Mouse (Mus musculus) lung, postnatal 0 days (tissue): Measurements from ENCODE around the gene 1110017D15Rik. TPM values are rescaled to one million over a fixed set of nuclear protein-coding genes. Genes with fewer than 3 reads are reported as not detected.

Source experiments
- ATAC-seq: fragments of 200-750 bp; cut with Nextera tagmentation; 2 replicates; pipeline ENCODE4 v1.8.0; 2017; ENCODE audit warnings: moderate library complexity
- DNase-seq: peaks from one replicate; pipeline ENCODE4 v3.0.0-alpha.2; 2016; ENCODE audit warnings: low spot score
- H3K27ac ChIP-seq: fragments of 300-500 bp; sonication (generic); 2 replicates; pipeline ENCODE4 v1.5.1; 2014; ENCODE audit warnings: antibody characterized with exemption, mild to moderate bottlenecking, low read length, mixed read lengths
- H3K27me3 ChIP-seq: fragments of 300-500 bp; sonication (generic); replicated peaks from 2 replicates; pipeline ENCODE4 v1.6.1; 2014; ENCODE audit warnings: low read length, mixed read lengths; ENCODE audit not compliant: insufficient read depth
- H3K36me3 ChIP-seq: fragments of 300-500 bp; sonication (generic); 2 replicates; pipeline ENCODE4 v1.6.1; 2014; ENCODE audit warnings: low read length, mixed read lengths; ENCODE audit not compliant: insufficient read depth
- H3K4me1 ChIP-seq: fragments of 300-500 bp; sonication (generic); 2 replicates; pipeline ENCODE4 v1.6.1; 2014; ENCODE audit warnings: antibody characterized with exemption, low read depth, low read length, mixed read lengths; ENCODE audit not compliant: insufficient read depth
- H3K4me2 ChIP-seq: fragments of 300-500 bp; sonication (generic); replicated peaks from 2 replicates; pipeline ENCODE4 v1.6.1; 2014; ENCODE audit warnings: low read depth, mild to moderate bottlenecking, low read length, moderate library complexity, mixed read lengths
- H3K4me3 ChIP-seq: fragments of 300-500 bp; sonication (generic); 2 replicates; pipeline ENCODE4 v1.5.1; 2014; ENCODE audit warnings: low read depth, low read length
- H3K9ac ChIP-seq: fragments of 300-500 bp; sonication (generic); replicated peaks from 2 replicates; pipeline ENCODE4 v1.6.1; 2014; ENCODE audit warnings: low read depth, mild to moderate bottlenecking
- H3K9me3 ChIP-seq: fragments of 300-500 bp; sonication (generic); 2 replicates; pipeline ENCODE4 v1.6.1; 2016; ENCODE audit warnings: low read length, mixed read lengths
- CTCF ChIP-seq: IDR thresholded peaks from 2 replicates; pipeline ENCODE4 v1.5.1; 2016; ENCODE audit warnings: antibody characterized with exemption, mild to moderate bottlenecking
- EP300 ChIP-seq: IDR thresholded peaks from 2 replicates; pipeline ENCODE4 v1.6.1; 2016; ENCODE audit warnings: antibody characterized with exemption, mild to moderate bottlenecking, control low read depth
- WGBS: fragments of 180-500 bp; shearing (Covaris S2); extraction: QIAGEN DNeasy Blood & Tissue Kit; methylation state at CpG from one replicate; pipeline ENCODE4 v1.1.7; 2014; 5-methylcytosine and 5-hydroxymethylcytosine counted together
- polyA plus RNA-seq: library from polyadenylated mRNA; unstranded; fragments of >200 nt; fragmentation: Nextera tagmentation; extraction: Ambion mirVana; gene quantifications from 2 replicates; pipeline ENCODE4 v1.2.1, GENCODE M21; 2015

Gene 1110017D15Rik
- 37.3 and 41.4 TPM in 2 replicates for polyA plus RNA-seq

GRCm38 (mm10) chr4:41517233-41517632, at the start of gene 1110017D15Rik:
Gene 1110017D15Rik, minus strand, starts transcription at chr4:41517333.
- TF ChIP-seq EP300: no peak
- TF ChIP-seq CTCF: no peak
- Histone ChIP-seq H3K4me3 (no peak within 1 kb of the TSS), H3K9me3 (no peaks in the 10 kb centered on the region), H3K27me3 (no peaks in the 10 kb centered on the region), H3K4me1 (no peaks in the 10 kb centered on the region), H3K27ac (no peak within 1 kb of the TSS), H3K4me2 (no peak within 1 kb of the TSS), H3K9ac (no peak within 1 kb of the TSS), H3K36me3 (no peaks in the 10 kb centered on the region)
- WGBS: 75% methylated on average over 2 of the region's 2 CpGs
- ATAC-seq (no peak), DNase-seq (no peak)

DNA sequence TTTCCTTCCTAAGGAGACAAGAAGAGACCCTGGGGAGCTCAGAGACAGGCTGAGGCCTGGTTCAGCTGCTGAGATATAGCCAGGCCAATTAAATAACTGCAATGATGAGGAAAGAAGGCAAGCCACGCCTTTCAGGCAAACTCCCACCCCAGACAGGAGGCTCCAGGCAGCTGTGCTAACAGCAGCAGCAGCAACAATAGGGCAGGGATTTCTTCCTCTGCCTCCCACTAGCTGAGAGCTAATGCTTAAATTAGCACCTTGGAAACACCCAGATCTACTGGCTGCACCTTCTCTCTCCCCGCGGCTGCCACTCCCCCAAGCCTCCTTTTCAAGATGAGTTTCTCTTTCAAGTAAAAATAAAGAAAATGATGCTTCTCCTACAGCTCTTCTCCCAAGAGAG, 49.0 kb upstream of the 1110017D15Rik start:
- Histone ChIP-seq H3K4me1 (peaks cover 3% of the 10 kb centered on the region; the same call in 1 of the 2 replicates), H3K9ac (no peak overlapping the region), H3K36me3 (no peaks in the 10 kb centered on the region), H3K4me3 (no peak overlapping the region), H3K4me2 (no peak overlapping the region), H3K9me3 (no peaks in the 10 kb centered on the region), H3K27ac (no peak overlapping the region), H3K27me3 (no peaks in the 10 kb centered on the region)
- DNase-seq (no peak), ATAC-seq (no peak)
- no peak for TF ChIP-seq CTCF
- no peak for TF ChIP-seq EP300
- WGBS: 22% methylated on average over 3 of the region's 3 CpGs

DNA sequence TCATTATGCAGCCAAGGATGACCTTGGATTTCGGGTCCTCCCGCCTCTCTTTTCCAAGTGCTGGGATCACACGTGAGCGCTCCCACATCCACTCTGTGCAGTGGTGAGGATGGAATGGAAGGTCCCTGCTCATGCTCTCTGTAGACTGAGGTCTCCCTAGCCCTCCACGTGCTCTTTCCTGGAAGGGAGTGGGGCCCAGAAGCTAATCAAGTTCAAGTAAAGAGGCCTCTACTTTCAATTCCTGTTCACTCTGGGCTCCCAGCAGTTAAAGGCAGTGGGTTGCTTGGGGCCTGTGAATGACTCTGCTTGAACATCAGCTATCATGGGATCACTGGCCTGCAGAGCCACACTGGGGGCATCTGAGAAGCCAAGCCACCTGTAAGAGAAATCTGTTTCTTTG, 46.2 kb upstream of the 1110017D15Rik start:
- ATAC-seq: no peak
- no peaks in the 10 kb centered on the region for H3K9me3 ChIP-seq
- H3K4me3 ChIP-seq: no peak overlapping the region
- 84% methylated on average over 5 of the region's 5 CpGs for WGBS
- H3K36me3 ChIP-seq: no peaks in the 10 kb centered on the region
- TF ChIP-seq CTCF (no peak), EP300 (no peak)
- peaks cover 3% of the 10 kb centered on the region; the same call in 1 of the 2 replicates for H3K4me1 ChIP-seq
- no peak for DNase-seq
- no peak overlapping the region for H3K4me2 ChIP-seq
- no peak overlapping the region for H3K27ac ChIP-seq
- no peak overlapping the region for H3K9ac ChIP-seq
- H3K27me3 ChIP-seq: no peaks in the 10 kb centered on the region

- Histone ChIP-seq H3K27ac (no peak overlapping the region; the same call in 1 of the 2 replicates), H3K27me3 (no peaks in the 10 kb centered on the region), H3K9ac (no peak overlapping the region), H3K36me3 (no peaks in the 10 kb centered on the region), H3K4me1 (no peaks in the 10 kb centered on the region; the same call in 1 of the 2 replicates), H3K9me3 (no peaks in the 10 kb centered on the region), H3K4me2 (no peak overlapping the region), H3K4me3 (no peak overlapping the region)
- DNase-seq: no peak
- no peak for TF ChIP-seq EP300
- TF ChIP-seq CTCF: no peak
- WGBS: 52% methylated on average over 3 of the region's 3 CpGs
- no peak for ATAC-seq
Observed at GRCm38 (mm10) chr4:41557092-41557491, 40.0 kb upstream of the 1110017D15Rik start.

GRCm38 (mm10) chr4:41556311-41556953, 39.3 kb upstream of the 1110017D15Rik start:
- Histone ChIP-seq H3K27ac (no peak overlapping the region; the same call in 1 of the 2 replicates), H3K4me3 (no peak overlapping the region), H3K27me3 (no peaks in the 10 kb centered on the region), H3K36me3 (no peaks in the 10 kb centered on the region), H3K9ac (no peak overlapping the region), H3K4me1 (no peaks in the 10 kb centered on the region; the same call in 1 of the 2 replicates), H3K4me2 (no peak overlapping the region), H3K9me3 (no peaks in the 10 kb centered on the region)
- ATAC-seq (no peak), DNase-seq (no peak)
- WGBS: 39% methylated on average over 5 of the region's 5 CpGs
- no peak for TF ChIP-seq CTCF
- no peak for TF ChIP-seq EP300

DNA sequence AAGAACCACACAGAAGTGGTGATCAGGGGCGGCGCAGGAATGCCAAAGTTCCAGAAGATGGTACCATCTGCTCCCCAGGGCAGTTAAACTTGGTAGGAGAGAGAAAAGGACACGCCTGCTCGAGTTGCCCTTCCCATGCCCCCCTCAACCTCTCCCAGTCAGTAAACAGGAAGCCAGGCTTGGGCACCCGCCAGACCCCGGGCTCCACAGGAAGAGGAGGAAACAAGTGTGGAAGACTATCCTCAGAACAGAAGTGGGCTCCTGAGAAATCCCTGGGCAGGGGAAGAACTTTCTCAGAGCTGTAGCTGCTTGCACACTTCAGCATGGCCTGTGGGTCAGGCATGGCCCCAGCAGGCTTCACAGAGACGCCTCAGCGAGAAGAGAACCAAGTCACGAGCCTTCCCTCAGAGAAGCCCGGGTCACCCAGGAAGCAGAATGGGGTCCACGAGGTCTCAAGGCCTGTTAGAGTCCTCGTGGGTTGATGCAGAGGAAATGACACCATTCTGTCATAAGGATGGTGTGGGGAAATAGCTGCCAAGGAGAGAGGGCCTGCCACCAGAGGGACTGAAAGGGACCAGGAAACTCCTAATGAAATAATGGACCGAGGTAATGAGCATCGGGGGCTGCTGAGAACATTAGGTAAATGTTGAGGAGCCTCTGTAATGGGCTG, 38.0 kb upstream of the 1110017D15Rik start:
- ATAC-seq (peak; percentile 92), DNase-seq (peak; percentile 70)
- 30% methylated on average over 14 of the region's 14 CpGs for WGBS
- Histone ChIP-seq H3K36me3 (no peaks in the 10 kb centered on the region), H3K4me2 (peak overlapping the region; percentile 12; the same call in 1 of the 2 replicates), H3K4me1 (no peaks in the 10 kb centered on the region; the same call in 1 of the 2 replicates), H3K27me3 (no peaks in the 10 kb centered on the region), H3K9me3 (no peaks in the 10 kb centered on the region), H3K4me3 (no peak overlapping the region), H3K9ac (no peak overlapping the region), H3K27ac (peak overlapping the region; percentile 79)
- TF ChIP-seq EP300 (peak; percentile 68), CTCF (peak; percentile 52)
